ENCODE assay signal across 13 mouse cellular contexts in the genomic region with DNA sequence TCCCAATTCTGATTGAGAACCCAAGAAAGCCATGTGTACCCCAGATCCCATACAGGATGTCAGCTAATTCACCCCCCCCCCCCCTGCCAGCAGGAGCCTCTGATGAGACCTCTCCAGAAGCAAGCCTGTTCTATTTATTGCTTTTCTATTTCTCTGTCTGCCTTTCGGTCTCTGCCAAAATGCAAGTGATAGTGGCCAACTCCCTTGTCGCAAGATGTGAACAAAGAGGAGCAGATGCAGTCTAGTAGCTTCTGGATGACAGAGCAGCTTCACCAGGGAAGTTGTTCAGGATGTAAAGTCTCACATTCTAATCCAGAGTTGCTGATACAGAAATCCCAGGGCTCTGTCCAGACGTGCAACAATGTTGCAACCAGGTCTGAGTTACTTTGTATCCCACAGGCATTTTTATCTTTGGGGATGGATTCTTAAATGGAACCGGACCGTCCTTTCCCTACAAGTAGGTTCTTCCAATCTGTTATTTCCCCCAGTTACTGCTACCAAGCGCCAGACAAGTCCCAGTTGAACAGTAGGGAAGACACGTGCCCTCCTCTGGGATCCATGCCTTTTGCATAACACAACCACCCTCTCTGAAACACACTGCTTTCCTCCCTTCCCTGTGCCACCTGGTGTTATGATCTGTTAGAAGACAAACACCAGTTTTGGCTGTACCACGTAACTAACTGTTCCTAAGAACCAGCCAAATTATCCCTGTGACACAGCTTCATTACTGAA.
DNase-seq lines count a peak whose midpoint lies in the region; ATAC-seq lines count a peak whose summit lies in the region.
"Had no signal": no experiment of that assay in that cellular context is flagged by ENCODE, and none has a peak within 500 bp of the region (broad histone marks: within the 10 kb centered on the region; RNA-seq: fewer than 3 reads in every experiment).

No protein-coding gene starts in this region.

- peak; percentile 34; the same call in 1 of the 2 replicates for ATAC-seq in lung, embryonic 16.5 days (ENCODE audit: low read depth)
- no peak for ATAC-seq in hindbrain, embryonic 11.5 days (ENCODE audit: low FRiP score)
- ATAC-seq: midbrain, embryonic 16.5 days had no signal

- 61% methylated on average over 8 of the region's 8 CpGs for WGBS in lung, embryonic 16.5 days
- 75% methylated on average over 8 of the region's 8 CpGs for WGBS in hindbrain, embryonic 11.5 days

- H3K9me3 ChIP-seq in lung, embryonic 16.5 days (ENCODE audit: control insufficient read depth, low read length), result no peaks in the 10 kb centered on the region
- H3K9me3 ChIP-seq in hindbrain, embryonic 11.5 days (ENCODE audit: control insufficient read depth, low read length), result no peaks in the 10 kb centered on the region
- H3K9me3 ChIP-seq: hindbrain, embryonic 10.5 days; liver, embryonic 13.5 days had no signal

- no peaks in the 10 kb centered on the region for H3K4me1 ChIP-seq in lung, embryonic 16.5 days (replicated peaks; ENCODE audit: control insufficient read depth, insufficient read depth, low read length)
- no peaks in the 10 kb centered on the region for H3K4me1 ChIP-seq in hindbrain, embryonic 11.5 days (replicated peaks; ENCODE audit: control insufficient read depth, insufficient read depth, low read length)
- H3K4me1 ChIP-seq: liver, embryonic 13.5 days had no signal

- H3K36me3 ChIP-seq in lung, embryonic 16.5 days (ENCODE audit: control insufficient read depth, insufficient read depth, low read length), result no peaks in the 10 kb centered on the region
- no peaks in the 10 kb centered on the region for H3K36me3 ChIP-seq in hindbrain, embryonic 11.5 days (ENCODE audit: control insufficient read depth, insufficient read depth, low read length)
- H3K36me3 ChIP-seq: hindbrain, embryonic 10.5 days; liver, embryonic 13.5 days had no signal

- no peak overlapping the region for H3K9ac ChIP-seq in lung, embryonic 16.5 days (ENCODE audit: low read length)
- no peak overlapping the region for H3K9ac ChIP-seq in hindbrain, embryonic 11.5 days (ENCODE audit: low read depth, low read length)
- H3K9ac ChIP-seq: liver, embryonic 13.5 days had no signal

- no peak for DNase-seq in lung, postnatal 10 days
- DNase-seq in heart, postnatal 10 days, result peak; percentile 12 to 24
- DNase-seq in left cerebral cortex, adult 11 months (ENCODE audit: low spot score), result peak; percentile 56
- DNase-seq in skeletal muscle tissue, adult 2 months (ENCODE audit: low read depth, low spot score), result peak; percentile 41
- DNase-seq in hindbrain, embryonic 11.5 days (ENCODE audit: low spot score), result no peak
- no peak for DNase-seq in retina, postnatal 1 day
- DNase-seq: cerebellum, adult 11 months; liver, embryonic 13.5 days; thymus, postnatal 25 days had no signal

- no peaks in the 10 kb centered on the region for H3K27me3 ChIP-seq in lung, embryonic 16.5 days (ENCODE audit: control insufficient read depth, insufficient read depth, low read depth, low read length)
- no peaks in the 10 kb centered on the region for H3K27me3 ChIP-seq in hindbrain, embryonic 11.5 days (ENCODE audit: control insufficient read depth, insufficient read depth, low read length)
- H3K27me3 ChIP-seq: liver, embryonic 13.5 days had no signal

- H3K27ac ChIP-seq in lung, embryonic 16.5 days (ENCODE audit: low read length), result no peak overlapping the region
- H3K27ac ChIP-seq in hindbrain, embryonic 11.5 days (ENCODE audit: low read depth, low read length), result no peak overlapping the region
- H3K27ac ChIP-seq: hindbrain, embryonic 10.5 days; kidney, postnatal 0 days; liver, embryonic 13.5 days had no signal

- H3K4me3 ChIP-seq in lung, embryonic 16.5 days (ENCODE audit: low read length), result no peak overlapping the region
- no peak overlapping the region for H3K4me3 ChIP-seq in hindbrain, embryonic 11.5 days (ENCODE audit: low read depth, low read length)
- H3K4me3 ChIP-seq: hindbrain, embryonic 10.5 days; liver, embryonic 13.5 days had no signal

- intact Hi-C loops in heart, postnatal 10 days (cut with DNase I), result no loop called here

- no peak overlapping the region for H3K4me2 ChIP-seq in lung, embryonic 16.5 days (ENCODE audit: low read depth, low read length)
- no peak overlapping the region for H3K4me2 ChIP-seq in hindbrain, embryonic 11.5 days (replicated peaks; ENCODE audit: low read depth, low read length)
- H3K4me2 ChIP-seq: liver, embryonic 13.5 days had no signal

Comparison
In these comparisons a context has a peak if more than half of its experiments do, and no peak if none do; other contexts are left out.
1. DNase-seq: peak in heart, postnatal 10 days (2 of 2), left cerebral cortex, adult 11 months (single experiment) and skeletal muscle tissue, adult 2 months (single experiment); none in lung, postnatal 10 days (single experiment), hindbrain, embryonic 11.5 days (single experiment) and retina, postnatal 1 day (single experiment).